Mouse (Mus musculus): ENCODE data around the gene Cdh12. TPM values are rescaled to one million over a fixed set of nuclear protein-coding genes. Genes with fewer than 3 reads are reported as not detected.
"Not testable (repeated sequence)": the region's sequence is repeated elsewhere in the genome, so short reads cannot be mapped to it uniquely, and the experiment has no call there.

Cdh12 gene
- polyA plus RNA-seq, 1 experiment from 2014 or later = 1.2 TPM

GRCm38 (mm10) chr15:21110874-21111603, 662.0 kb downstream of the Cdh12 start:
- Histone ChIP-seq H3K36me3 (no peaks in the 10 kb centered on the region), H3K27ac (replicated peaks) (peak overlapping the region; percentile 22; the same call in 1 of the 2 replicates), H3K9ac (replicated peaks) (peak overlapping the region; percentile 43), H3K4me3 (peak overlapping the region; percentile 40), H3K27me3 (0 out of 2 replicates have a peak, but pooled peaks cover 5% of the 10 kb centered on the region), H3K9me3 (no peaks in the 10 kb centered on the region), H3K4me1 (peaks cover 11% of the 10 kb centered on the region), H3K4me2 (replicated peaks) (peak overlapping the region; percentile 74)
- peak; percentile 47; the same call in 1 of the 2 replicates for ATAC-seq (ENCODE audit: low FRiP score, low read depth)
- 12% methylated on average over 23 of the region's 23 CpGs for WGBS

GRCm38 (mm10) chr15:21114775-21115174, 665.7 kb downstream of the Cdh12 start:
- not testable (repeated sequence) for H3K36me3 ChIP-seq; H3K4me3 ChIP-seq; ATAC-seq (ENCODE audit: low FRiP score, low read depth); H3K9ac ChIP-seq (replicated peaks); H3K9me3 ChIP-seq; H3K27ac ChIP-seq (replicated peaks); H3K4me1 ChIP-seq; H3K4me2 ChIP-seq (replicated peaks); H3K27me3 ChIP-seq
- 88% methylated on average over 2 of the region's 2 CpGs for WGBS

- no peak overlapping the region for H3K9ac ChIP-seq (replicated peaks)
- no peak overlapping the region for H3K4me2 ChIP-seq (replicated peaks)
- H3K27me3 ChIP-seq = no peaks in the 10 kb centered on the region
- H3K9me3 ChIP-seq = no peaks in the 10 kb centered on the region
- no peaks in the 10 kb centered on the region for H3K36me3 ChIP-seq
- H3K4me1 ChIP-seq = no peaks in the 10 kb centered on the region
- no peak overlapping the region for H3K4me3 ChIP-seq
- H3K27ac ChIP-seq (replicated peaks) = no peak overlapping the region
- no peak for ATAC-seq (ENCODE audit: low FRiP score, low read depth)
Observed at GRCm38 (mm10) chr15:21130660-21131059, 681.6 kb downstream of the Cdh12 start.

- no peak overlapping the region for H3K27ac ChIP-seq (replicated peaks)
- ATAC-seq (ENCODE audit: low FRiP score, low read depth) = peak; percentile 81
Observed at GRCm38 (mm10) chr15:21132999-21133398, 683.9 kb downstream of the Cdh12 start.

GRCm38 (mm10) chr15:21146896-21147295, 697.8 kb downstream of the Cdh12 start:
- no peaks in the 10 kb centered on the region for H3K9me3 ChIP-seq
- 81% methylated on average over 4 of the region's 4 CpGs for WGBS

More at GRCm38 (mm10) chr15:21132999-21133398, 683.9 kb downstream of the Cdh12 start:
- Histone ChIP-seq H3K9me3 (no peaks in the 10 kb centered on the region), H3K4me3 (no peak overlapping the region), H3K4me1 (no peaks in the 10 kb centered on the region), H3K36me3 (no peaks in the 10 kb centered on the region), H3K9ac (replicated peaks) (no peak overlapping the region), H3K4me2 (replicated peaks) (no peak overlapping the region), H3K27me3 (no peaks in the 10 kb centered on the region)

GRCm38 (mm10) chr15:21153602-21154001, 704.5 kb downstream of the Cdh12 start:
- no peak overlapping the region for H3K27ac ChIP-seq (replicated peaks)
- WGBS = 92% methylated on average over 3 of the region's 3 CpGs

More at GRCm38 (mm10) chr15:21146896-21147295, 697.8 kb downstream of the Cdh12 start:
- Histone ChIP-seq H3K27ac (replicated peaks) (no peak overlapping the region), H3K4me2 (replicated peaks) (no peak overlapping the region), H3K36me3 (no peaks in the 10 kb centered on the region), H3K4me3 (no peak overlapping the region), H3K4me1 (no peaks in the 10 kb centered on the region), H3K9ac (replicated peaks) (no peak overlapping the region), H3K27me3 (no peaks in the 10 kb centered on the region)
- no peak for ATAC-seq (ENCODE audit: low FRiP score, low read depth)

GRCm38 (mm10) chr15:21179727-21180126, 730.7 kb downstream of the Cdh12 start:
- Histone ChIP-seq H3K27ac (replicated peaks) (no peak overlapping the region), H3K4me3 (no peak overlapping the region), H3K4me2 (replicated peaks) (no peak overlapping the region), H3K36me3 (no peaks in the 10 kb centered on the region), H3K9me3 (no peaks in the 10 kb centered on the region), H3K27me3 (no peaks in the 10 kb centered on the region), H3K4me1 (no peaks in the 10 kb centered on the region), H3K9ac (replicated peaks) (no peak overlapping the region)
- WGBS = 68% methylated on average over 5 of the region's 5 CpGs
- no peak for ATAC-seq (ENCODE audit: low FRiP score, low read depth)

More at GRCm38 (mm10) chr15:21153602-21154001, 704.5 kb downstream of the Cdh12 start:
- Histone ChIP-seq H3K4me3 (no peak overlapping the region), H3K27me3 (no peaks in the 10 kb centered on the region), H3K36me3 (no peaks in the 10 kb centered on the region), H3K9ac (replicated peaks) (no peak overlapping the region), H3K4me1 (no peaks in the 10 kb centered on the region), H3K9me3 (no peaks in the 10 kb centered on the region), H3K4me2 (replicated peaks) (no peak overlapping the region)
- ATAC-seq (ENCODE audit: low FRiP score, low read depth) = no peak

- Histone ChIP-seq H3K27me3 (no peaks in the 10 kb centered on the region), H3K36me3 (no peaks in the 10 kb centered on the region), H3K9me3 (no peaks in the 10 kb centered on the region), H3K4me3 (no peak overlapping the region), H3K4me1 (no peaks in the 10 kb centered on the region), H3K9ac (replicated peaks) (no peak overlapping the region), H3K4me2 (replicated peaks) (no peak overlapping the region), H3K27ac (replicated peaks) (no peak overlapping the region)
- ATAC-seq (ENCODE audit: low FRiP score, low read depth) = no peak
- WGBS = 54% methylated on average over 4 of the region's 4 CpGs
Observed at GRCm38 (mm10) chr15:21180191-21180590, 731.1 kb downstream of the Cdh12 start.

GRCm38 (mm10) chr15:21185799-21186198, 736.7 kb downstream of the Cdh12 start:
- H3K4me2 ChIP-seq (replicated peaks) = no peak overlapping the region
- no peaks in the 10 kb centered on the region for H3K9me3 ChIP-seq
- H3K27me3 ChIP-seq = no peaks in the 10 kb centered on the region
- H3K4me1 ChIP-seq = no peaks in the 10 kb centered on the region
- H3K9ac ChIP-seq (replicated peaks) = no peak overlapping the region
- H3K27ac ChIP-seq (replicated peaks) = no peak overlapping the region
- ATAC-seq (ENCODE audit: low FRiP score, low read depth) = no peak
- WGBS = 50% methylated on average over 1 of the region's 1 CpGs
- H3K4me3 ChIP-seq = no peak overlapping the region
- no peaks in the 10 kb centered on the region for H3K36me3 ChIP-seq

- H3K4me3 ChIP-seq; H3K9ac ChIP-seq (replicated peaks); H3K4me2 ChIP-seq (replicated peaks); H3K36me3 ChIP-seq; H3K4me1 ChIP-seq; H3K27ac ChIP-seq (replicated peaks); ATAC-seq (ENCODE audit: low FRiP score, low read depth); H3K27me3 ChIP-seq; H3K9me3 ChIP-seq: not testable (repeated sequence)
- WGBS = 82% methylated on average over 2 of the region's 2 CpGs
Observed at GRCm38 (mm10) chr15:21210089-21210488, 761.0 kb downstream of the Cdh12 start.

GRCm38 (mm10) chr15:21223006-21223405, 773.9 kb downstream of the Cdh12 start:
- Histone ChIP-seq H3K9me3 (no peaks in the 10 kb centered on the region), H3K9ac (replicated peaks) (no peak overlapping the region), H3K4me3 (no peak overlapping the region), H3K4me2 (replicated peaks) (no peak overlapping the region), H3K36me3 (no peaks in the 10 kb centered on the region), H3K27me3 (no peaks in the 10 kb centered on the region), H3K4me1 (no peaks in the 10 kb centered on the region), H3K27ac (replicated peaks) (no peak overlapping the region)
- 80% methylated on average over 5 of the region's 5 CpGs for WGBS
- ATAC-seq (ENCODE audit: low FRiP score, low read depth) = no peak

- no peaks in the 10 kb centered on the region for H3K4me1 ChIP-seq
- WGBS = 95% methylated on average over 2 of the region's 2 CpGs
- H3K27me3 ChIP-seq = no peaks in the 10 kb centered on the region
- ATAC-seq (ENCODE audit: low FRiP score, low read depth) = no peak
- no peak overlapping the region for H3K4me3 ChIP-seq
- H3K4me2 ChIP-seq (replicated peaks) = no peak overlapping the region
- H3K9me3 ChIP-seq = no peaks in the 10 kb centered on the region
- no peak overlapping the region for H3K9ac ChIP-seq (replicated peaks)
- H3K27ac ChIP-seq (replicated peaks) = no peak overlapping the region
- no peaks in the 10 kb centered on the region for H3K36me3 ChIP-seq
Observed at GRCm38 (mm10) chr15:21261318-21261717, 812.3 kb downstream of the Cdh12 start.

- H3K4me2 ChIP-seq (replicated peaks) = no peak overlapping the region
- 98% methylated on average over 1 of the region's 1 CpGs for WGBS
- no peak overlapping the region for H3K27ac ChIP-seq (replicated peaks)
- H3K4me3 ChIP-seq = no peak overlapping the region
- H3K27me3 ChIP-seq = no peaks in the 10 kb centered on the region
- no peaks in the 10 kb centered on the region for H3K9me3 ChIP-seq
- no peaks in the 10 kb centered on the region for H3K36me3 ChIP-seq
- no peak for ATAC-seq (ENCODE audit: low FRiP score, low read depth)
- no peak overlapping the region for H3K9ac ChIP-seq (replicated peaks)
- H3K4me1 ChIP-seq = no peaks in the 10 kb centered on the region
Observed at GRCm38 (mm10) chr15:21269856-21270255, 820.8 kb downstream of the Cdh12 start.
